Mouse (Mus musculus): Measurements from ENCODE around the gene Txnip. TPM values are rescaled to one million over a fixed set of nuclear protein-coding genes. Genes with fewer than 3 reads are reported as not detected.

The Txnip gene
- 837 TPM for polyA plus RNA-seq (2017; shearing (Covaris generic))

GRCm38 (mm10) chr3:96557694-96558093 is at the start of gene Txnip:
Gene Txnip (plus strand): TSS chr3:96557957.

GRCm38 (mm10) chr3:96524914-96525313 is 32.8 kb upstream of the Txnip start, which contains the start of gene Hfe2:
Gene Hfe2 (plus strand): TSS chr3:96525172.

GRCm38 (mm10) chr3:96576690-96577541 is 19.2 kb downstream of the Txnip start, which contains the start of gene Gm16253:
Gene Gm16253 (plus strand): TSS chr3:96576984.

GRCm38 (mm10) chr3:96593790-96594560 is 36.2 kb downstream of the Txnip start, which contains the start of gene Polr3gl:
Gene Polr3gl (minus strand): TSS chr3:96594181.

GRCm38 (mm10) chr3:96596228-96596707 is 38.5 kb downstream of the Txnip start, which contains the start of gene Ankrd34a:
Gene Ankrd34a (plus strand): TSS chr3:96596636.

GRCm38 (mm10) chr3:96600639-96601250 is 43.0 kb downstream of the Txnip start, which contains the start of gene Lix1l:
Gene Lix1l (plus strand): TSS chr3:96601149.

Other genes with a start within 250 kb of the Txnip start
- gene BC107364, start 105.7 kb upstream of the Txnip start, polyA plus RNA-seq (2017; shearing (Covaris generic)): not detected
- gene Hfe2, start 32.8 kb upstream of the Txnip start, polyA plus RNA-seq (2017; shearing (Covaris generic)): not detected
- not detected for gene Gm16253, start 19.0 kb downstream of the Txnip start, polyA plus RNA-seq (2017; shearing (Covaris generic))
- gene Polr3gl, start 36.2 kb downstream of the Txnip start, polyA plus RNA-seq (2017; shearing (Covaris generic)): 23.8 TPM
- not detected for gene Ankrd34a, start 38.7 kb downstream of the Txnip start, polyA plus RNA-seq (2017; shearing (Covaris generic))
- not detected for gene Lix1l, start 43.2 kb downstream of the Txnip start, polyA plus RNA-seq (2017; shearing (Covaris generic))
- 150 TPM for gene Rbm8a, start 72.0 kb downstream of the Txnip start, polyA plus RNA-seq (2017; shearing (Covaris generic))
- 31.2 TPM for gene Pex11b, start 77.4 kb downstream of the Txnip start, polyA plus RNA-seq (2017; shearing (Covaris generic))
- 0.14 TPM for gene Gm42957, start 77.5 kb downstream of the Txnip start, polyA plus RNA-seq (2017; shearing (Covaris generic))
- 0.29 TPM for gene Itga10, start 87.6 kb downstream of the Txnip start, polyA plus RNA-seq (2017; shearing (Covaris generic))
- gene Ankrd35, start 112.2 kb downstream of the Txnip start, polyA plus RNA-seq (2017; shearing (Covaris generic)): not detected
- gene Pias3, start 138.4 kb downstream of the Txnip start, polyA plus RNA-seq (2017; shearing (Covaris generic)): 8.3 TPM
- 0.53 TPM for gene Nudt17, start 150.6 kb downstream of the Txnip start, polyA plus RNA-seq (2017; shearing (Covaris generic))
- 63.3 TPM for gene Polr3c, start 169.7 kb downstream of the Txnip start, polyA plus RNA-seq (2017; shearing (Covaris generic))
- 111 TPM for gene Rnf115, start 169.7 kb downstream of the Txnip start, polyA plus RNA-seq (2017; shearing (Covaris generic))